Mouse (Mus musculus) adipocyte (in vitro differentiated cells): ENCODE measurements around the gene a.

Source experiments
- DNase-seq: peaks from one replicate; pipeline ENCODE4 v3.0.0-alpha.2; 2016; ENCODE audit warnings: low spot score

Gene a

DNA sequence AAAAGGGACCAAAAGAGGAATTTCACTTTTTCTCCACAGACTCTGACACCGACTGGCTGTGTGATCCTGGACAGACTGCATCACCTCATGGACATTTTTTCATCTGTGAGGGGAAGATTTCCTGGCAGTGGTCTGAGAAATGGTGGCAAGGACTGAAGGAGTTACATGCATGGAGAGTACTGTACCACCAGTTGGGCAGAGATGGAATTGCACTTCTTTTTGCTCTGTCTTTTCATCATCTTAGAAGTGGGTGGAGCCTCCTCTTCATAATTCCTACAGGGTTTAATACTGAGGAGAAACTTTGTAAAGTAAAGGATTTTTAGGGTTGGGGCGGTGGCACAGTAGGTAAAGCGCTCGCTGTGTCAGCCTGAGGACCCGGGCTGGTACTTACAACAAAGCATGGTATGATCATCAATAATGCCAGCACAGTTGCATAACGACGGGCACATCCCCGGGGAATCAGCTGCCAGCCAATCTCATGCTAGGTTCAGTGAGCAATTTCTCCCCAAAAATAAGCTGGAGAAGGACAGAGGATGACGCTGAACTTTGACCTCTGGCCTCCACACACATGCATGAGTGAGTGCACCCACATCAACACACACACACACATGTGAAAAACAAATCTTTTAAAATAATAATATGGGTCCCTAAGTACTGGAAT lies 307.6 kb downstream of the a start:
- peak; percentile 26 for DNase-seq

DNA sequence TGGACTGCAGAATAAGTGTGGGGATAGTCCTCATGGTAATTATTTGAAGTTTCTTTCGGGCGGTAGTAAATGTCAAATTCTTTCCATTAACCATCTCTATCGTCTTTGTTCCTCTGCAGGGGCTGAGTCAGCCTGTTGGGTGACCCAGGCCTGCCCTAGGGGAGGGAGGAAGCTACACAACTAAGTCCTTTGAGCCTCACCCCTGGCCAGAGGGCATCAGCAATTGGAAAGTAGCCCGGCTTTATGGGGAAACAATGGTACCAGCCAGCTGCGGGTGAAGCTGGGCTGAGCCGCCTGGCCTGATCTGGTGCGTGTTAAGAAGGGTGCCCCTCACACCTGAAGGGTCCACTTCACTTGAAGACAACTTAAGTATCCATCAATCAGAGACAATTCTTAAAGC lies 308.2 kb downstream of the a start:
- peak; percentile 27 for DNase-seq

DNA sequence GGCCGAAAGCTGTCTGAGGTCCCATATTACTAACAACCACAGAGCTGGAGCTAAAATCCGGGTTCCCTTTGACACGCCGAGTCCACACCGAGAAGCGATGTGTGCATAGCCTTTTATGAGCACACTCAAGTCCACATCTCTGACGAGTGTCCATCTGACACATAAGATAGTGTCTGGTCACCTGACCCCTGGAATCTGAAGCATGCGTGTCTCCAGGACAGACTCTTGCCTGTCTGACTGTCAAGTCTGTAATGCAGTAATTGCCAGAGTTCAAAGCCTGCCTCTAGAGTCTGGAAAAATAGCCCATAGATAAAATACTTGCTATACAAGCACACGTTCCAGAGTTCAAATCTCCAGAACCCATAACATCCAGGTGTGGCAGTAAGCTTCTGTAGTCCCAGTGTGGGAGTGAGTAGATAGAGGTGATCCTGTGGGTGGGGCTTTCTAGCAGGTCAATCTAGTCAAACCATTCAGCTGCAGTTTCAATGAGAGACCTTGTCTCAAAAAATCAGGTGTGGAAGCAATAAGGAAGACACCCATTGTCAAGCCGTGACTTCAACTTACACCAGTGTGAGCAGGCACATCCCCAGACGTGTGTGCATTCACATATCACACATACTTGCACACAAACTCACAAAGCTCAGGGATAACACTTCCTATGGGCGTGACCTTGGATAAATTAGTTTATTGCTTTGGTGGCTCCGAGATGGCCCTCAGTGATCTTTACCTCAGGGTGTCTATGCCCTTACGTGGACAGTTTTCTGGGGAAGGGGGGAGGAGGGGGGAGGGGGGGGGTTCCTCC lies 309.0 kb downstream of the a start:
- no peak for DNase-seq
